In genomic region chr2:50902220-50902619, GRCm38 (mm10) we compare ENCODE assay signal across 25 mouse cellular contexts.
A peak's percentile ranks its signal among the peaks of the same experiment; 100 is the strongest.
DNase-seq lines count a peak whose midpoint lies in the region; ATAC-seq lines count a peak whose summit lies in the region.
"Had no signal": no experiment of that assay in that cellular context is flagged by ENCODE, and none has a peak within 500 bp of the region (broad histone marks: within the 10 kb centered on the region; RNA-seq: fewer than 3 reads in every experiment).

No protein-coding gene starts in this region.

- H3K9ac ChIP-seq in forebrain, embryonic 12.5 days, result no peak overlapping the region
- no peak overlapping the region for H3K9ac ChIP-seq in forebrain, embryonic 11.5 days (ENCODE audit: low read length)
- no peak overlapping the region for H3K9ac ChIP-seq in midbrain, embryonic 12.5 days (replicated peaks)
- H3K9ac ChIP-seq in forebrain, embryonic 16.5 days (replicated peaks; ENCODE audit: low read depth, low read length), result peak overlapping the region; percentile 48; the same call in 1 of the 2 replicates
- no peak overlapping the region for H3K9ac ChIP-seq in midbrain, embryonic 14.5 days (replicated peaks; ENCODE audit: low read length)
- no peak overlapping the region for H3K9ac ChIP-seq in kidney, embryonic 14.5 days (ENCODE audit: low read depth, low read length)
- H3K9ac ChIP-seq: embryonic facial prominence, embryonic 15.5 days; heart, embryonic 13.5 days; liver, embryonic 15.5 days; lung, embryonic 15.5 days; stomach, embryonic 15.5 days had no signal

- no peak overlapping the region for H3K4me3 ChIP-seq in forebrain, embryonic 12.5 days (replicated peaks)
- H3K4me3 ChIP-seq in forebrain, embryonic 11.5 days (ENCODE audit: low read depth, low read length), result no peak overlapping the region
- no peak overlapping the region for H3K4me3 ChIP-seq in midbrain, embryonic 12.5 days
- no peak overlapping the region for H3K4me3 ChIP-seq in midbrain, embryonic 10.5 days
- peak overlapping the region; percentile 15; the same call in 1 of the 2 replicates for H3K4me3 ChIP-seq in forebrain, embryonic 16.5 days (replicated peaks; ENCODE audit: low read length)
- H3K4me3 ChIP-seq in midbrain, embryonic 14.5 days (replicated peaks; ENCODE audit: low read depth, low read length), result no peak overlapping the region
- no peak overlapping the region for H3K4me3 ChIP-seq in kidney, embryonic 14.5 days (ENCODE audit: low read length)
- H3K4me3 ChIP-seq: embryonic facial prominence, embryonic 15.5 days; heart, adult 2 months; heart, embryonic 13.5 days; limb, embryonic 10.5 days; liver, embryonic 15.5 days; lung, embryonic 15.5 days; stomach, embryonic 15.5 days had no signal

- H3K36me3 ChIP-seq in forebrain, embryonic 12.5 days (replicated peaks), result no peaks in the 10 kb centered on the region
- no peaks in the 10 kb centered on the region for H3K36me3 ChIP-seq in forebrain, embryonic 11.5 days (ENCODE audit: control insufficient read depth, insufficient read depth, low read length)
- H3K36me3 ChIP-seq in midbrain, embryonic 12.5 days, result no peaks in the 10 kb centered on the region
- no peaks in the 10 kb centered on the region for H3K36me3 ChIP-seq in midbrain, embryonic 10.5 days
- H3K36me3 ChIP-seq in forebrain, embryonic 16.5 days (ENCODE audit: control insufficient read depth, insufficient read depth), result no peaks in the 10 kb centered on the region
- no peaks in the 10 kb centered on the region for H3K36me3 ChIP-seq in midbrain, embryonic 14.5 days (ENCODE audit: control insufficient read depth, insufficient read depth, low read length)
- H3K36me3 ChIP-seq in kidney, embryonic 14.5 days (ENCODE audit: control insufficient read depth, insufficient read depth, low read length), result no peaks in the 10 kb centered on the region
- H3K36me3 ChIP-seq: embryonic facial prominence, embryonic 15.5 days; heart, embryonic 13.5 days; limb, embryonic 10.5 days; liver, embryonic 15.5 days; lung, embryonic 15.5 days; stomach, embryonic 15.5 days had no signal

- peaks cover 22% of the 10 kb centered on the region for H3K4me1 ChIP-seq in forebrain, embryonic 12.5 days
- no peaks in the 10 kb centered on the region for H3K4me1 ChIP-seq in forebrain, embryonic 11.5 days (replicated peaks; ENCODE audit: control insufficient read depth, insufficient read depth, low read length)
- peaks cover 13% of the 10 kb centered on the region for H3K4me1 ChIP-seq in midbrain, embryonic 12.5 days
- peaks cover 24% of the 10 kb centered on the region for H3K4me1 ChIP-seq in midbrain, embryonic 10.5 days
- H3K4me1 ChIP-seq in forebrain, embryonic 16.5 days (replicated peaks; ENCODE audit: control insufficient read depth, insufficient read depth, low read length), result peaks cover 14% of the 10 kb centered on the region
- peaks cover 18% of the 10 kb centered on the region for H3K4me1 ChIP-seq in midbrain, embryonic 14.5 days (ENCODE audit: control insufficient read depth, insufficient read depth, low read length)
- no peaks in the 10 kb centered on the region for H3K4me1 ChIP-seq in kidney, embryonic 14.5 days (ENCODE audit: control insufficient read depth, insufficient read depth, low read length)
- H3K4me1 ChIP-seq: embryonic facial prominence, embryonic 15.5 days; limb, embryonic 10.5 days; liver, embryonic 15.5 days; lung, embryonic 15.5 days; stomach, embryonic 15.5 days had no signal

- H3K9me3 ChIP-seq in forebrain, embryonic 12.5 days, result no peaks in the 10 kb centered on the region
- H3K9me3 ChIP-seq in forebrain, embryonic 11.5 days (ENCODE audit: control insufficient read depth, low read length), result no peaks in the 10 kb centered on the region
- H3K9me3 ChIP-seq in midbrain, embryonic 12.5 days, result no peaks in the 10 kb centered on the region
- no peaks in the 10 kb centered on the region for H3K9me3 ChIP-seq in midbrain, embryonic 10.5 days (replicated peaks)
- H3K9me3 ChIP-seq in forebrain, embryonic 16.5 days (ENCODE audit: control insufficient read depth, low read length), result no peaks in the 10 kb centered on the region
- H3K9me3 ChIP-seq in midbrain, embryonic 14.5 days (ENCODE audit: control insufficient read depth, low read length), result no peaks in the 10 kb centered on the region
- no peaks in the 10 kb centered on the region for H3K9me3 ChIP-seq in kidney, embryonic 14.5 days (ENCODE audit: control insufficient read depth, low read length)
- H3K9me3 ChIP-seq: embryonic facial prominence, embryonic 15.5 days; heart, embryonic 13.5 days; limb, embryonic 10.5 days; liver, embryonic 15.5 days; lung, embryonic 15.5 days; stomach, embryonic 15.5 days had no signal

- 24% methylated on average over 9 of the region's 9 CpGs for WGBS in forebrain, embryonic 12.5 days
- 40% methylated on average over 9 of the region's 9 CpGs for WGBS in forebrain, embryonic 11.5 days
- 31% methylated on average over 9 of the region's 9 CpGs for WGBS in midbrain, embryonic 12.5 days
- 70% methylated on average over 9 of the region's 9 CpGs for WGBS in midbrain, embryonic 10.5 days
- WGBS in forebrain, embryonic 16.5 days, result 11% methylated on average over 9 of the region's 9 CpGs
- WGBS in midbrain, embryonic 14.5 days, result 14% methylated on average over 9 of the region's 9 CpGs
- 82% methylated on average over 9 of the region's 9 CpGs for WGBS in kidney, embryonic 14.5 days

- no peak overlapping the region for H3K27ac ChIP-seq in forebrain, embryonic 12.5 days
- H3K27ac ChIP-seq in forebrain, embryonic 11.5 days (ENCODE audit: low read depth, low read length), result no peak overlapping the region
- no peak overlapping the region; the same call in 1 of the 2 replicates for H3K27ac ChIP-seq in midbrain, embryonic 12.5 days (replicated peaks)
- no peak overlapping the region for H3K27ac ChIP-seq in midbrain, embryonic 10.5 days (replicated peaks)
- peak overlapping the region; percentile 77 for H3K27ac ChIP-seq in forebrain, embryonic 16.5 days (ENCODE audit: low read length)
- 0 out of 2 replicates have a peak overlapping the region, but pooled peaks have one; percentile 49 for H3K27ac ChIP-seq in midbrain, embryonic 14.5 days (replicated peaks; ENCODE audit: low read depth, low read length)
- H3K27ac ChIP-seq in kidney, embryonic 14.5 days (ENCODE audit: low read depth, low read length), result no peak overlapping the region
- H3K27ac ChIP-seq: embryonic facial prominence, embryonic 15.5 days; heart, adult 2 months; heart, embryonic 13.5 days; limb, embryonic 10.5 days; liver, embryonic 15.5 days; lung, embryonic 15.5 days; stomach, embryonic 15.5 days had no signal

- ATAC-seq in forebrain, embryonic 12.5 days (ENCODE audit: low FRiP score), result peak; percentile 70; the same call in 1 of the 2 replicates
- no peak for ATAC-seq in forebrain, embryonic 11.5 days (replicated peaks; ENCODE audit: low FRiP score)
- peak; percentile 56; the same call in 1 of the 2 replicates for ATAC-seq in midbrain, embryonic 12.5 days (ENCODE audit: low FRiP score, low read depth)
- peak; percentile 70 for ATAC-seq in forebrain, embryonic 16.5 days
- ATAC-seq in midbrain, embryonic 14.5 days (ENCODE audit: low FRiP score, low TSS enrichment), result no peak
- ATAC-seq in kidney, embryonic 14.5 days (ENCODE audit: low FRiP score, low TSS enrichment), result no peak
- ATAC-seq: activated CD4-positive, CD25-positive, alpha-beta regulatory T cell, adult 4 months had no signal

- DNase-seq in forebrain, embryonic 11.5 days (ENCODE audit: low spot score), result no peak
- DNase-seq in midbrain, embryonic 10.5 days (ENCODE audit: low spot score), result no peak
- peak; percentile 73 for DNase-seq in midbrain, embryonic 14.5 days
- DNase-seq in spleen, postnatal 4 days (ENCODE audit: low spot score in 2 of 2), result no peak
- DNase-seq: adrenal gland, adult 8-10 months; cerebellum, adult 8-10 months; gastrocnemius, postnatal 36 days; heart, adult 2 months; heart, postnatal 14 days; kidney, adult 11 months; kidney, postnatal 4 days; liver; right cerebral cortex, postnatal 4 days; thymus, postnatal 25 days had no signal

- peak overlapping the region; percentile 27; the same call in 1 of the 2 replicates for H3K4me2 ChIP-seq in forebrain, embryonic 12.5 days
- H3K4me2 ChIP-seq in forebrain, embryonic 11.5 days (ENCODE audit: low read depth, low read length, severe bottlenecking), result no peak overlapping the region
- H3K4me2 ChIP-seq in midbrain, embryonic 12.5 days (replicated peaks), result no peak overlapping the region
- H3K4me2 ChIP-seq in forebrain, embryonic 16.5 days (ENCODE audit: low read length), result peak overlapping the region; percentile 46
- H3K4me2 ChIP-seq in midbrain, embryonic 14.5 days (ENCODE audit: low read length), result peak overlapping the region; percentile 37
- no peak overlapping the region for H3K4me2 ChIP-seq in kidney, embryonic 14.5 days (replicated peaks; ENCODE audit: low read depth, low read length)
- H3K4me2 ChIP-seq: embryonic facial prominence, embryonic 15.5 days; heart, embryonic 13.5 days; liver, embryonic 15.5 days; lung, embryonic 15.5 days; stomach, embryonic 15.5 days had no signal

- no peaks in the 10 kb centered on the region for H3K27me3 ChIP-seq in forebrain, embryonic 12.5 days
- H3K27me3 ChIP-seq in forebrain, embryonic 11.5 days (ENCODE audit: control insufficient read depth, insufficient read depth, low read length), result no peaks in the 10 kb centered on the region
- H3K27me3 ChIP-seq in midbrain, embryonic 12.5 days, result no peaks in the 10 kb centered on the region
- no peaks in the 10 kb centered on the region for H3K27me3 ChIP-seq in midbrain, embryonic 10.5 days (ENCODE audit: low read depth, poor library complexity, severe bottlenecking)
- no peaks in the 10 kb centered on the region for H3K27me3 ChIP-seq in forebrain, embryonic 16.5 days (replicated peaks; ENCODE audit: control insufficient read depth, insufficient read depth, low read length)
- no peaks in the 10 kb centered on the region for H3K27me3 ChIP-seq in midbrain, embryonic 14.5 days (ENCODE audit: control insufficient read depth, insufficient read depth, low read length)
- H3K27me3 ChIP-seq in kidney, embryonic 14.5 days (ENCODE audit: control insufficient read depth, insufficient read depth, low read length), result no peaks in the 10 kb centered on the region
- H3K27me3 ChIP-seq: embryonic facial prominence, embryonic 15.5 days; heart, embryonic 13.5 days; liver, embryonic 15.5 days; lung, embryonic 15.5 days; stomach, embryonic 15.5 days had no signal

Comparison
In these comparisons a context has a peak if more than half of its experiments do, and no peak if none do; other contexts are left out.
1. ATAC-seq: peak in forebrain, embryonic 12.5 days (single experiment), midbrain, embryonic 12.5 days (single experiment) and forebrain, embryonic 16.5 days (single experiment); none in forebrain, embryonic 11.5 days (single experiment), midbrain, embryonic 14.5 days (single experiment) and kidney, embryonic 14.5 days (single experiment).
2. H3K27ac ChIP-seq: peak in forebrain, embryonic 16.5 days (single experiment) and midbrain, embryonic 14.5 days (single experiment); none in forebrain, embryonic 12.5 days (single experiment), forebrain, embryonic 11.5 days (single experiment), midbrain, embryonic 12.5 days (single experiment), midbrain, embryonic 10.5 days (single experiment) and kidney, embryonic 14.5 days (single experiment).
3. H3K4me2 ChIP-seq: peak in forebrain, embryonic 12.5 days (single experiment), forebrain, embryonic 16.5 days (single experiment) and midbrain, embryonic 14.5 days (single experiment); none in forebrain, embryonic 11.5 days (single experiment), midbrain, embryonic 12.5 days (single experiment) and kidney, embryonic 14.5 days (single experiment).